Mouse (Mus musculus): ENCODE data around the gene Gm49321. TPM values are rescaled to one million over a fixed set of nuclear protein-coding genes. Genes with fewer than 3 reads are reported as not detected.
A peak's percentile ranks its signal among the peaks of the same experiment; 100 is the strongest.

Gene Gm49321
- polyA plus RNA-seq, 1 experiment from 2014 or later, result 24.3 TPM

GRCm38 (mm10) chr12:73953420-73954186 is 16.1 kb downstream of the Gm49321 start:
- Histone ChIP-seq H3K27ac (replicated peaks) (no peak overlapping the region), H3K9ac (replicated peaks) (peak overlapping the region; percentile 9; the same call in 1 of the 2 replicates), H3K4me2 (replicated peaks) (peak overlapping the region; percentile 50), H3K27me3 (no peaks in the 10 kb centered on the region), H3K4me1 (peaks cover 19% of the 10 kb centered on the region), H3K9me3 (no peaks in the 10 kb centered on the region), H3K4me3 (peak overlapping the region; percentile 30), H3K36me3 (no peaks in the 10 kb centered on the region)
- no peak for ATAC-seq (replicated peaks)
- 53% methylated on average over 14 of the region's 14 CpGs for WGBS

- Histone ChIP-seq H3K36me3 (no peaks in the 10 kb centered on the region), H3K4me1 (peaks cover 13% of the 10 kb centered on the region), H3K4me2 (replicated peaks) (no peak overlapping the region), H3K4me3 (no peak overlapping the region), H3K9ac (replicated peaks) (no peak overlapping the region), H3K27ac (replicated peaks) (no peak overlapping the region), H3K27me3 (no peaks in the 10 kb centered on the region), H3K9me3 (no peaks in the 10 kb centered on the region)
- no peak for ATAC-seq (replicated peaks)
- WGBS, result 76% methylated on average over 5 of the region's 5 CpGs
Measured at GRCm38 (mm10) chr12:73954785-73955184, 17.3 kb downstream of the Gm49321 start.

GRCm38 (mm10) chr12:73957676-73958075 is 20.2 kb downstream of the Gm49321 start:
- 60% methylated on average over 3 of the region's 3 CpGs for WGBS
- no peaks in the 10 kb centered on the region for H3K36me3 ChIP-seq
- no peak overlapping the region for H3K27ac ChIP-seq (replicated peaks)
- H3K4me1 ChIP-seq, result peaks cover 9% of the 10 kb centered on the region
- no peaks in the 10 kb centered on the region for H3K9me3 ChIP-seq
- no peak overlapping the region for H3K4me2 ChIP-seq (replicated peaks)
- H3K4me3 ChIP-seq, result no peak overlapping the region
- no peak for ATAC-seq (replicated peaks)
- H3K27me3 ChIP-seq, result no peaks in the 10 kb centered on the region
- H3K9ac ChIP-seq (replicated peaks), result no peak overlapping the region

- H3K9me3 ChIP-seq, result no peaks in the 10 kb centered on the region
- 87% methylated on average over 2 of the region's 2 CpGs for WGBS
- ATAC-seq (replicated peaks), result no peak
- H3K9ac ChIP-seq (replicated peaks), result no peak overlapping the region
- no peak overlapping the region for H3K27ac ChIP-seq (replicated peaks)
- H3K4me3 ChIP-seq, result no peak overlapping the region
- no peaks in the 10 kb centered on the region for H3K4me1 ChIP-seq
- H3K4me2 ChIP-seq (replicated peaks), result no peak overlapping the region
- no peaks in the 10 kb centered on the region for H3K36me3 ChIP-seq
- no peaks in the 10 kb centered on the region for H3K27me3 ChIP-seq
Measured at GRCm38 (mm10) chr12:73958830-73959229, 21.4 kb downstream of the Gm49321 start.

- 1% methylated on average over 60 of the region's 60 CpGs for WGBS
- Histone ChIP-seq H3K4me1 (peaks cover 17% of the 10 kb centered on the region), H3K27me3 (no peaks in the 10 kb centered on the region), H3K27ac (replicated peaks) (peak within 1 kb of the TSS; percentile 85), H3K36me3 (peaks cover 19% of the 10 kb centered on the region), H3K4me3 (peak within 1 kb of the TSS; percentile 90), H3K4me2 (replicated peaks) (peak within 1 kb of the TSS; percentile 54), H3K9me3 (no peaks in the 10 kb centered on the region), H3K9ac (replicated peaks) (peak within 1 kb of the TSS; percentile 81)
- ATAC-seq (replicated peaks), result peak; percentile 100
Measured at GRCm38 (mm10) chr12:73964291-73965281, 27.1 kb downstream of the Gm49321 start, which contains the start of gene Snapc1. TSS of gene Snapc1 (plus strand) at chr12:73964481.

- Histone ChIP-seq H3K4me2 (replicated peaks) (no peak overlapping the region), H3K36me3 (peaks cover 59% of the 10 kb centered on the region), H3K27ac (replicated peaks) (no peak overlapping the region), H3K9ac (replicated peaks) (no peak overlapping the region), H3K9me3 (no peaks in the 10 kb centered on the region), H3K4me3 (no peak overlapping the region), H3K27me3 (no peaks in the 10 kb centered on the region), H3K4me1 (peaks cover 17% of the 10 kb centered on the region)
- WGBS, result 96% methylated on average over 8 of the region's 8 CpGs
- no peak for ATAC-seq (replicated peaks)
Measured at GRCm38 (mm10) chr12:73969142-73969541, 31.7 kb downstream of the Gm49321 start.

GRCm38 (mm10) chr12:73974584-73974983 is 37.1 kb downstream of the Gm49321 start:
- no peak for ATAC-seq (replicated peaks)
- 92% methylated on average over 6 of the region's 6 CpGs for WGBS
- H3K36me3 ChIP-seq, result peaks cover 89% of the 10 kb centered on the region

GRCm38 (mm10) chr12:73978144-73978543 is 40.7 kb downstream of the Gm49321 start:
- Histone ChIP-seq H3K9ac (replicated peaks) (no peak overlapping the region), H3K27me3 (no peaks in the 10 kb centered on the region), H3K9me3 (no peaks in the 10 kb centered on the region), H3K27ac (replicated peaks) (no peak overlapping the region), H3K4me2 (replicated peaks) (no peak overlapping the region), H3K4me3 (no peak overlapping the region), H3K4me1 (peaks cover 2% of the 10 kb centered on the region; the same call in 1 of the 2 replicates), H3K36me3 (peaks cover 67% of the 10 kb centered on the region)
- WGBS, result 92% methylated on average over 3 of the region's 3 CpGs
- ATAC-seq (replicated peaks), result no peak

More at GRCm38 (mm10) chr12:73974584-73974983, 37.1 kb downstream of the Gm49321 start:
- no peak overlapping the region for H3K27ac ChIP-seq (replicated peaks)
- no peaks in the 10 kb centered on the region for H3K4me1 ChIP-seq
- H3K4me2 ChIP-seq (replicated peaks), result no peak overlapping the region
- no peaks in the 10 kb centered on the region for H3K27me3 ChIP-seq
- no peak overlapping the region for H3K9ac ChIP-seq (replicated peaks)
- H3K4me3 ChIP-seq, result no peak overlapping the region
- H3K9me3 ChIP-seq, result no peaks in the 10 kb centered on the region

GRCm38 (mm10) chr12:73979667-73980066 is 42.2 kb downstream of the Gm49321 start:
- no peak overlapping the region for H3K4me3 ChIP-seq
- no peaks in the 10 kb centered on the region for H3K27me3 ChIP-seq
- H3K36me3 ChIP-seq, result peaks cover 69% of the 10 kb centered on the region
- peaks cover 2% of the 10 kb centered on the region; the same call in 1 of the 2 replicates for H3K4me1 ChIP-seq
- H3K9me3 ChIP-seq, result no peaks in the 10 kb centered on the region
- H3K27ac ChIP-seq (replicated peaks), result no peak overlapping the region
- whole genome bisulfite sequencing, result 94% methylated on average over 5 of the region's 5 CpGs
- H3K9ac ChIP-seq (replicated peaks), result no peak overlapping the region
- no peak for ATAC-seq (replicated peaks)
- no peak overlapping the region for H3K4me2 ChIP-seq (replicated peaks)

GRCm38 (mm10) chr12:73982533-73982932 is 45.1 kb downstream of the Gm49321 start:
- Histone ChIP-seq H3K9ac (replicated peaks) (no peak overlapping the region), H3K9me3 (no peaks in the 10 kb centered on the region), H3K27me3 (no peaks in the 10 kb centered on the region), H3K4me3 (no peak overlapping the region), H3K27ac (replicated peaks) (no peak overlapping the region), H3K4me1 (peaks cover 2% of the 10 kb centered on the region; the same call in 1 of the 2 replicates), H3K4me2 (replicated peaks) (no peak overlapping the region), H3K36me3 (peaks cover 55% of the 10 kb centered on the region)
- peak; percentile 90 for ATAC-seq (replicated peaks)
- 48% methylated on average over 14 of the region's 14 CpGs for WGBS

GRCm38 (mm10) chr12:73986299-73986698 is 48.8 kb downstream of the Gm49321 start:
- no peak overlapping the region for H3K27ac ChIP-seq (replicated peaks)
- ATAC-seq (replicated peaks), result no peak
- H3K36me3 ChIP-seq, result peaks cover 32% of the 10 kb centered on the region
- no peaks in the 10 kb centered on the region for H3K9me3 ChIP-seq
- no peak overlapping the region for H3K4me2 ChIP-seq (replicated peaks)
- H3K27me3 ChIP-seq, result no peaks in the 10 kb centered on the region
- H3K9ac ChIP-seq (replicated peaks), result no peak overlapping the region
- peaks cover 2% of the 10 kb centered on the region; the same call in 1 of the 2 replicates for H3K4me1 ChIP-seq
- H3K4me3 ChIP-seq, result no peak overlapping the region
- WGBS, result 76% methylated on average over 7 of the region's 7 CpGs
